Mouse (Mus musculus) G1E (cell line): ENCODE results near the gene Cacna1s. TPM values are rescaled to one million over a fixed set of nuclear protein-coding genes. Genes with fewer than 3 reads are reported as not detected.

ENCODE experiments used
- ATAC-seq: 2 replicates; pipeline ENCODE4 v1.8.0; 2016; ENCODE audit warnings: mild to moderate bottlenecking; ENCODE audit not compliant: insufficient number of reproducible peaks, poor library complexity, low FRiP score, severe bottlenecking; ENCODE audit errors: extremely low read depth
- DNase-seq: peaks from one replicate; pipeline ENCODE4 v3.0.0; 2012; ENCODE audit warnings: low spot score
- H3K27me3 ChIP-seq: 2 replicates; pipeline ENCODE4 v1.6.1; 2012; ENCODE audit warnings: mild to moderate bottlenecking, low read length, inconsistent platforms; ENCODE audit not compliant: insufficient read depth
- H3K36me3 ChIP-seq: replicated peaks from 2 replicates; pipeline ENCODE3; 2012; ENCODE audit warnings: mild to moderate bottlenecking, inconsistent platforms
- H3K4me1 ChIP-seq: 2 replicates; pipeline ENCODE4 v1.6.1; 2012; ENCODE audit warnings: low read depth, low read length, inconsistent platforms, mixed read lengths; ENCODE audit not compliant: insufficient read depth
- H3K4me3 ChIP-seq: 2 replicates; pipeline ENCODE4 v1.5.1; 2012; ENCODE audit warnings: low read depth, mild to moderate bottlenecking, inconsistent platforms, low read length, moderate library complexity, mixed read lengths
- H3K9me3 ChIP-seq: replicated peaks from 2 replicates; pipeline ENCODE4 v1.6.1; 2012; ENCODE audit warnings: inconsistent platforms
- CTCF ChIP-seq: IDR thresholded peaks from 2 replicates; pipeline ENCODE4 v1.5.1; 2012; ENCODE audit warnings: low read depth, low read length, inconsistent platforms, mixed read lengths
- GATA1 ChIP-seq: IDR thresholded peaks from 2 replicates; pipeline ENCODE4 v1.6.1; 2012; ENCODE audit warnings: borderline replicate concordance, low read length, inconsistent platforms, mixed read lengths
- GATA2 ChIP-seq: IDR thresholded peaks from 2 replicates; pipeline ENCODE4 v1.6.1; 2012; ENCODE audit warnings: low read depth, low read length, inconsistent platforms, borderline replicate concordance
- POLR2AphosphoS5 ChIP-seq: IDR thresholded peaks from 2 replicates; pipeline ENCODE4 v1.6.1; 2012; ENCODE audit warnings: low read depth, low read length, inconsistent platforms; ENCODE audit not compliant: insufficient replicate concordance
- TAL1 ChIP-seq: conservative IDR thresholded peaks from 2 replicates; pipeline ENCODE4 v1.6.1; 2012; ENCODE audit warnings: low read depth, low read length, inconsistent platforms, mixed read lengths
- polyA plus RNA-seq: library from polyadenylated mRNA; stranded (reverse); fragments of >175 nt; gene quantifications from 2 replicates; pipeline ENCODE4 v1.2.3, GENCODE M21; 2012
- total RNA-seq, 2 experiments: library from RNA; stranded (forward) in 1 of 2; stranded (reverse) in 1 of 2; fragments of 200-1000 nt in 1 of 2; fragments of >200 nt in 1 of 2; fragmentation: Nextera tagmentation in 1 of 2; gene quantifications; 2 replicates each; pipeline ENCODE4 v1.2.3; 2014 to 2017

Gene Cacna1s
- not detected in 2 replicates for total RNA-seq (2014; fragmentation: Nextera tagmentation)
- total RNA-seq (2017), result under 0.01 and 0.11 TPM in 2 replicates
- polyA plus RNA-seq, result not detected in 2 replicates

DNA sequence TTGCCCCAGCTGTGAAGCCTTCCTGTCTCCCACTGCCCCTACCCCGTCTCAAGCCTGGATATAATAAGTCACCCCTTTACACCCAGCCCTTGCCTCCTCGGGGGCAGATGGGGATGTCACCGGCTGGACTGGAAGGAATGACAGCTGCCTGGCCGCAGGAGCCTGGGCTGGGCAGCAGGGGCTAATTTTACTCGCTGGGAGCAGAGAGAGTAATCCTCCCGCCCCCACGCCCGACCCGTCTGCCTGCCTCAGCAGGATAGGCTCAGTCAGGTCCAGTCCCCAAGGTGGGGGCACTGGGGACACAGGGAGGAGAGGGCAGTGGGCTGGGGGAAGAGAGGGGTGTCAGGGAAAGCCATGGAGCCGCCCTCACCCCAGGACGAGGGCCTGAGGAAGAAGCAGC, at the start of gene Cacna1s:
TSS of gene Cacna1s (plus strand) at position 204 of the 400 bp plus-strand sequence.
- Histone ChIP-seq H3K4me1 (peaks cover 48% of the 10 kb centered on the region), H3K4me3 (no peak within 1 kb of the TSS), H3K9me3 (peaks cover 5% of the 10 kb centered on the region), H3K27me3 (peaks cover 77% of the 10 kb centered on the region), H3K36me3 (no peaks in the 10 kb centered on the region)
- TF ChIP-seq POLR2AphosphoS5, result no peak
- no peak for TF ChIP-seq CTCF
- no peak for TF ChIP-seq TAL1
- no peak for TF ChIP-seq GATA2
- TF ChIP-seq GATA1, result no peak
- DNase-seq (no peak), ATAC-seq (no peak)

DNA sequence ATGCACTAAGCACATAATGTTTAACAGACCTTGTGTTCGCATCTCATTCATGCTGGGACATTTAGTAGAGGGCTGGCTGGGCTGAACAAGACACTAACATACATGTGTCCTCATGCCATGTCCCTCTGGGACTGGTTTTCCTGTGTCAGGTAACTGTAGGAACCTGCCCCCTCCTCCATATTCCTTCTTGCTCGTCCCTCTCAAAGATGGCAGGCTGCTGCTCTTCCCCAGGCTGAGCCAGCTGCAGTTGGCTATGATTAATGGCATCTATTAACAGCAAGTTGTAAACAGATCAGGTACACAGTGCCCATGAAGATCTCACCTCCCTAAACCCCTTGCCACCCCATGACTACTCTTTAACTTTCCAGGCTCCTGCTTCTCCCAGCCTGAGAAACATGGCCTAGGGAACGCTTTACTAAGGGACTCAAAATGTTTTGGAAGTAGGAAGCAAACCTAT, 46.2 kb upstream of the Cacna1s start, which contains the start of gene Igfn1:
TSS of gene Igfn1 (minus strand) at position 51 of the 457 bp plus-strand sequence.
- Histone ChIP-seq H3K4me3 (no peak within 1 kb of the TSS; the same call in 1 of the 2 replicates), H3K36me3 (no peaks in the 10 kb centered on the region), H3K4me1 (peaks cover 42% of the 10 kb centered on the region), H3K9me3 (0 out of 2 replicates have a peak, but pooled peaks cover 5% of the 10 kb centered on the region), H3K27me3 (peaks cover 26% of the 10 kb centered on the region)
- TF ChIP-seq GATA1 (no peak), GATA2 (no peak), TAL1 (no peak), POLR2AphosphoS5 (no peak), CTCF (no peak)
- no peak for ATAC-seq
- DNase-seq, result no peak

DNA sequence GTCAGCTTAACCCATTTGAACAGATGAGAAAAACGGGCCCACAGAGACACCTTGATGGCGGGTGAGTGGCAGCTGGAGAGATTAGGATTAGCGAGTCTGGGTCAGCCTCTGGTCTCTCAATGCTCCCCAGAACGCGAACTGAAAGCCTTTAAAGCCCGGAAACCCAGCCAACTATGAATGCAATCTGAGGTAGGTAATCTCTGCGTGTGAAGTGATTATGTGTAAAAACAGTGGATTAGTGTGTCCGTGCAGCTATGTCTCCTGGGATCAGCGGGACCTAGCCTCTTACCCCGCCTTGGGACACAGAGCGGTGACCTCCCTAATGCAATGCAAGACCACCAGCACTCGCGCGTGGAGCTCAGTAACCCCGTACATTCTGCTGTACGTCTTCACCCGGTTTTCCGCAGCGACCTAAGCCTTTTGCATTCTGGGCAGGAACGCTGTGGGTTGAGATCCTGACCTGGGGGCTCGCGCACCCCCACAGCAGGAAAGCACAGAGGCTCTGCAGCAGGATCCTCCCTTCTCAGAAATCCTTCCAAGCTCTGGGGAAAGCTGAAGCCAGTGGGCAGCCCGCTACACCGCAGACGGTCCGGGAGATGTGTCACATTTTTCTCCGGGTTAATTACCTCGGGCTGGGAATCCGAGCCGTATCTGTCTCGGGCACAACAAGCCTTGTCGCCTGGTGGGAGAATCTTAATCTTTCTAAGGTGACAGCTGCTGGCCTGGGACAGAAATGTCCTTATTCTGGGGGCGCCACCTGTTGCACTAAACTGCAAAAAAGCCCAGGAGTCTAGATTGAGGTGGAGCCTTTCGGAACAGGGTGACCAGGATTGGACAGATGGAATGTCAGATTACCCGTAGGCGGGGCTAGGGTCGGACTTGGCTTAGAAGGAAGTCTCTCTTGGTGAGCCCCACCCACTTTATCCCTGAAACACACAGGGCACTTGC, 45.1 kb upstream of the Cacna1s start, which contains the start of gene Tmem9:
TSS of gene Tmem9 (plus strand) at position 940 of the 948 bp plus-strand sequence.
- TF ChIP-seq TAL1 (0 out of 2 replicates have a peak, but pooled peaks have one; percentile 8), GATA2 (no peak), CTCF (no peak), GATA1 (no peak), POLR2AphosphoS5 (no peak)
- Histone ChIP-seq H3K27me3 (peaks cover 17% of the 10 kb centered on the region), H3K4me3 (peak within 1 kb of the TSS; percentile 67), H3K36me3 (no peaks in the 10 kb centered on the region), H3K9me3 (0 out of 2 replicates have a peak, but pooled peaks cover 2% of the 10 kb centered on the region), H3K4me1 (peaks cover 52% of the 10 kb centered on the region)
- ATAC-seq (peak; percentile 92), DNase-seq (peak; percentile 82)

DNA sequence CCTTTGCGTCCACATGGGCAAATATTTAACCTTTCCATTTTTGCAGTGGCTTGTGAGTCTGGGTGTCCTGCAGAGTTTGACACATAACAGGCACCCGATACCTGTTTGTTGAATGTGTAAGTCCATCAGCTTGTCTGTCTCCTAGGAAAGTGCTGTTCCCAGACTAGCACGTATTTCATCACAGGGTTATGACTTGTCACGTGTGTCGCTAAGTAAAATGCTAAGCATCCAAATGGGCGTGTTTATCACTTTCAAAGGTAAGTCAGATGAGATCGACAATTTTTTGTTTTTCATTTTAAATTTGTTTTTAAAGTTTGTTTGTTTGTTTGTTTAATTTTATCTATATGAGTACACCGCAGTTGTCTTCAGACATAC, 44.4 kb upstream of the Cacna1s start:
- Histone ChIP-seq H3K4me3 (peak overlapping the region; percentile 67), H3K4me1 (peaks cover 57% of the 10 kb centered on the region), H3K27me3 (peaks cover 13% of the 10 kb centered on the region), H3K36me3 (no peaks in the 10 kb centered on the region), H3K9me3 (0 out of 2 replicates have a peak, but pooled peaks cover 2% of the 10 kb centered on the region)
- ATAC-seq (peak; percentile 47), DNase-seq (peak; percentile 42)
- TF ChIP-seq GATA1 (no peak), CTCF (no peak), POLR2AphosphoS5 (no peak), TAL1 (no peak), GATA2 (no peak)

DNA sequence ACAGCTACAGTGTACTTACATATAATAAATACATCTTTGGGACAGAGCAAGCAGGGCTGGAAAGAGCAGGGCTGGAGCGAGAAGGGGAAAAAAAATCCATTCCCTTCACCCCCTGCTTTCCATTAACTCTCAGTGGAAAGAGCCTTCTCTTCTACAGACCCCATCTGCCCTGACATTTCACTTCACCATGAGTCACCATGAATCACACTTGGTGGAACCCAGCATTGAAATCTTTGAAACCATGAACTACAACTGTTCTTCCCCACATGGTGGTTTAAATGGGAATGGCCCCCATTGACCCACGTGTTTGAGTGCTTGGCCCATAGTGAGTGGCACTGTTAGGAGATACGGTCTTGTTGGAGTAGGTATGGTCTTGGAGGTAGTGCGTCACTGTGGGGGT, 42.3 kb upstream of the Cacna1s start:
- no peak for TF ChIP-seq GATA2
- no peak for TF ChIP-seq CTCF
- TF ChIP-seq GATA1, result no peak
- no peak for TF ChIP-seq POLR2AphosphoS5
- no peak for TF ChIP-seq TAL1
- Histone ChIP-seq H3K4me1 (peaks cover 73% of the 10 kb centered on the region), H3K36me3 (no peaks in the 10 kb centered on the region), H3K9me3 (0 out of 2 replicates have a peak, but pooled peaks cover 2% of the 10 kb centered on the region), H3K27me3 (peaks cover 11% of the 10 kb centered on the region; the same call in 1 of the 2 replicates), H3K4me3 (no peak overlapping the region)
- DNase-seq (no peak), ATAC-seq (no peak)

DNA sequence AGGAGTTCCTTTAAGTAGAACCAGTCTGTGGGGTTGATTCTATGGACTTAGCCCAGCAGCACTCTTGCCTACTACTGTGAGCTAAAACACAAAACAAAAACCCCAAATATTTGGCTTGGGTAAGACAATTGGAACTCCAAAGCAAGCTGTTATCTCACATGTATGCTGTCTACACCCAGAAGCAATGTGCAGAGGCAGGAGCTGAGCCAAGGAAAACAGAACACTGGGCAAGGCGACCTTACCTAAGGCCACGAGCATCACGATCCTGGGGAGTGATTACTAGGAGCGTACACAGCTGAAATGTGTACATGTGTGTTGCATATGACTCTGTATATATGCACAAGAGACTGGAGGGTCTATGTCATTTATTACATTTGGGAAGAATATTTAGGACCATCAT, 39.0 kb upstream of the Cacna1s start:
- Histone ChIP-seq H3K4me1 (peaks cover 79% of the 10 kb centered on the region), H3K36me3 (no peaks in the 10 kb centered on the region), H3K4me3 (no peak overlapping the region), H3K9me3 (0 out of 2 replicates have a peak, but pooled peaks cover 2% of the 10 kb centered on the region), H3K27me3 (no peaks in the 10 kb centered on the region)
- no peak for TF ChIP-seq GATA1
- TF ChIP-seq TAL1, result no peak
- no peak for TF ChIP-seq CTCF
- TF ChIP-seq POLR2AphosphoS5, result no peak
- TF ChIP-seq GATA2, result no peak
- no peak for ATAC-seq
- no peak for DNase-seq
